Mouse (Mus musculus): ENCODE data around the gene Phb2. TPM values are rescaled to one million over a fixed set of nuclear protein-coding genes. Genes with fewer than 3 reads are reported as not detected.

Gene Phb2
- polyA plus RNA-seq (2021; fragmentation: Nextera tagmentation) = 143 and 147 TPM in 2 replicates
- long read RNA-seq, experiment 1, partial matches to known transcripts = 8 of 442 reads
- long read RNA-seq, experiment 1, other reads (novel, unspliced or antisense) = 433 of 442 reads
- long read RNA-seq, experiment 2, partial matches to known transcripts = 192 of 197 reads
- long read RNA-seq, experiment 2, other reads (novel, unspliced or antisense) = 4 of 197 reads

DNA sequence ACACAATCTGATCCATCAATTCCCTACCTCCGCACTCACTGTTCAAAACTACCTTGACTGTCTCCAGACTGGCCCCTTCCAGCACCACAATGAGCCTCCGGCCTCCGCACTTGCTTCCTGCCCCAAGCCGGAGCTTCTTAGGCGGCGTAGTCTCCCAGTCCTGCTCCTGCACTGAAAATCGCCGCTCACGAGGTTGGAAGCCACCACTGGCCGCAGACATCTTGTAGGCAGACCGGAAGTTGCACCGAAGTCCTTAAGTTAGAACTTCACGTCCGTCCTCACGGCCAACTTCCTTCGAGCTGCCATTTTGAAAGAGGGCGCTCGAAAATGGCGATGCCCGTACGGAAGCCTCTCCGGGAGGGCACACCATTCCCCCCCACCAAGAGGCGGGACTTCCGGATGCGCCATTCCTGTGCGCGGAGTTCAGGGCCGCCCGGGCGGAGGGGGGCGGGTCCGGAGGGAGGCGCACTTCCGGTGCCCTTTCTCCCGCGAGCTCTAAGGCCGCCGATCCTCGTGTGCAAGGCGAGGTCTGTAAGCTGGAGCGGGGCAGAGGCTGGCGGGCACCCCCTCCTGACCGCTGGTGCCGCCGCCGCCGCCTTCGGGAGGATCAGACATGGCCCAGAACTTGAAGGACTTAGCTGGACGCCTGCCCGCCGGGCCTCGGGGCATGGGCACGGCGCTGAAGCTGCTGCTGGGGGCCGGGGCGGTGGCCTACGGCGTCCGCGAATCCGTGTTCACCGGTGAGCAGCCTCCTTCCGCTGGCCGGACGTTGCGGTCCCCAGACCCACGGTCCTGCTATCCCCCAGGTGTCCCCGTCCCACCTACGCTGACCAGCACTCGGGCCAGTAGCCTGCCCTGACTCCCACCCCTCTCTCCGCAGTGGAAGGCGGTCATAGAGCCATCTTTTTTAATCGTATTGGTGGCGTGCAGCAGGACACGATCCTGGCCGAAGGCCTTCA, at the start of gene Phb2, which contains the start of gene Emg1:
Phb2 (plus strand) TSS at position 513 of the 959 bp plus-strand sequence.
Emg1 (minus strand) TSS at position 355 of the 959 bp plus-strand sequence.

GRCm38 (mm10) chr6:124662477-124663423, 49.4 kb upstream of the Phb2 start, which contains the start of gene Lpcat3:
Gene Lpcat3, plus strand, starts transcription at chr6:124663027.

GRCm38 (mm10) chr6:124738511-124739023, 26.4 kb downstream of the Phb2 start, which contains the start of gene Ptpn6:
Gene Ptpn6, minus strand, starts transcription at chr6:124738714.

GRCm38 (mm10) chr6:124740888-124741761, 29.0 kb downstream of the Phb2 start, which contains the start of gene Grcc10:
Gene Grcc10, minus strand, starts transcription at chr6:124741374.

GRCm38 (mm10) chr6:124755831-124756595, 43.9 kb downstream of the Phb2 start, which contains the start of the genes Gm45234 and Atn1:
Gene Gm45234, minus strand, starts transcription at chr6:124756021.
Gene Atn1, minus strand, starts transcription at chr6:124756524.

Other genes with a start within 250 kb of the Phb2 start
- 47.8 and 63.4 TPM in 2 replicates for gene Clstn3, start 247.5 kb upstream of the Phb2 start, polyA plus RNA-seq (2021; fragmentation: Nextera tagmentation)
- gene C1rl, start 219.2 kb upstream of the Phb2 start, polyA plus RNA-seq (2021; fragmentation: Nextera tagmentation) = 0.40 and 0.51 TPM in 2 replicates
- gene C1ra, start 199.9 kb upstream of the Phb2 start, polyA plus RNA-seq (2021; fragmentation: Nextera tagmentation) = 2.4 and 2.5 TPM in 2 replicates
- gene C1s1, start 170.0 kb upstream of the Phb2 start, polyA plus RNA-seq (2021; fragmentation: Nextera tagmentation) = 0.43 and 0.45 TPM in 2 replicates
- not detected in 2 replicates for gene C1rb, start 142.0 kb upstream of the Phb2 start, polyA plus RNA-seq (2021; fragmentation: Nextera tagmentation)
- gene C1s2, start 76.3 kb upstream of the Phb2 start, polyA plus RNA-seq (2021; fragmentation: Nextera tagmentation) = not detected in 2 replicates
- 14.8 and 15.8 TPM in 2 replicates for gene Lpcat3, start 49.3 kb upstream of the Phb2 start, polyA plus RNA-seq (2021; fragmentation: Nextera tagmentation)
- gene Emg1, start 158 bp upstream of the Phb2 start, polyA plus RNA-seq (2021; fragmentation: Nextera tagmentation) = 81.8 and 92.0 TPM in 2 replicates
- gene Ptpn6, start 26.4 kb downstream of the Phb2 start, polyA plus RNA-seq (2021; fragmentation: Nextera tagmentation) = 3.5 and 5.4 TPM in 2 replicates
- gene Grcc10, start 29.0 kb downstream of the Phb2 start, polyA plus RNA-seq (2021; fragmentation: Nextera tagmentation) = 1,134 and 1,230 TPM in 2 replicates
- gene Gm45234, start 43.7 kb downstream of the Phb2 start, polyA plus RNA-seq (2021; fragmentation: Nextera tagmentation) = not detected in 2 replicates
- 12.8 and 30.3 TPM in 2 replicates for gene Atn1, start 44.2 kb downstream of the Phb2 start, polyA plus RNA-seq (2021; fragmentation: Nextera tagmentation)
- 524 and 939 TPM in 2 replicates for gene Eno2, start 57.3 kb downstream of the Phb2 start, polyA plus RNA-seq (2021; fragmentation: Nextera tagmentation)
- 0.85 and 2.2 TPM in 2 replicates for gene Lrrc23, start 67.4 kb downstream of the Phb2 start, polyA plus RNA-seq (2021; fragmentation: Nextera tagmentation)
- 3.9 and 5.0 TPM in 2 replicates for gene Spsb2, start 96.3 kb downstream of the Phb2 start, polyA plus RNA-seq (2021; fragmentation: Nextera tagmentation)
- 1,295 and 1,347 TPM in 2 replicates for gene Tpi1, start 102.0 kb downstream of the Phb2 start, polyA plus RNA-seq (2021; fragmentation: Nextera tagmentation)
- gene Usp5, start 117.1 kb downstream of the Phb2 start, polyA plus RNA-seq (2021; fragmentation: Nextera tagmentation) = 82.3 and 115 TPM in 2 replicates
- gene Cdca3, start 117.2 kb downstream of the Phb2 start, polyA plus RNA-seq (2021; fragmentation: Nextera tagmentation) = 0.65 and 0.78 TPM in 2 replicates
- gene Gnb3, start 127.9 kb downstream of the Phb2 start, polyA plus RNA-seq (2021; fragmentation: Nextera tagmentation) = not detected in 2 replicates
- 0.99 and 5.6 TPM in 2 replicates for gene P3h3, start 145.4 kb downstream of the Phb2 start, polyA plus RNA-seq (2021; fragmentation: Nextera tagmentation)
- gene Gpr162, start 151.6 kb downstream of the Phb2 start, polyA plus RNA-seq (2021; fragmentation: Nextera tagmentation) = 0.87 and 14.7 TPM in 2 replicates
- 5.7 and 6.2 TPM in 2 replicates for gene Cd4, start 175.9 kb downstream of the Phb2 start, polyA plus RNA-seq (2021; fragmentation: Nextera tagmentation)
- gene Lag3, start 199.4 kb downstream of the Phb2 start, polyA plus RNA-seq (2021; fragmentation: Nextera tagmentation) = 7.3 and 8.8 TPM in 2 replicates
- gene Ptms, start 207.8 kb downstream of the Phb2 start, polyA plus RNA-seq (2021; fragmentation: Nextera tagmentation) = 367 and 833 TPM in 2 replicates
- gene Mlf2, start 219.1 kb downstream of the Phb2 start, polyA plus RNA-seq (2021; fragmentation: Nextera tagmentation) = 569 and 770 TPM in 2 replicates

Data from left cerebral cortex, adult 6 months (tissue).